Mouse (Mus musculus) midbrain, embryonic 13.5 days (tissue): Measurements from ENCODE around the gene Rreb1. TPM values are rescaled to one million over a fixed set of nuclear protein-coding genes. Genes with fewer than 3 reads are reported as not detected.

Source experiments
- ATAC-seq: fragments of 200-750 bp; cut with Nextera tagmentation; 2 replicates; pipeline ENCODE4 v1.8.0; 2017; ENCODE audit warnings: mild to moderate bottlenecking, moderate TSS enrichment, moderate library complexity
- H3K27ac ChIP-seq: fragments of 300-500 bp; sonication (generic); 2 replicates; pipeline ENCODE4 v1.5.1; 2015; ENCODE audit warnings: inconsistent platforms, mild to moderate bottlenecking, moderate library complexity
- H3K27me3 ChIP-seq: fragments of 300-500 bp; sonication (generic); 2 replicates; pipeline ENCODE4 v1.6.1; 2015; ENCODE audit warnings: mild to moderate bottlenecking, inconsistent platforms
- H3K36me3 ChIP-seq: fragments of 300-500 bp; sonication (generic); 2 replicates; pipeline ENCODE4 v1.6.1; 2015; ENCODE audit warnings: mild to moderate bottlenecking, inconsistent platforms
- H3K4me1 ChIP-seq: fragments of 300-500 bp; sonication (generic); replicated peaks from 2 replicates; pipeline ENCODE4 v1.6.1; 2015; ENCODE audit warnings: inconsistent platforms
- H3K4me2 ChIP-seq: fragments of 300-500 bp; sonication (generic); replicated peaks from 2 replicates; pipeline ENCODE4 v1.6.1; 2015; ENCODE audit warnings: moderate library complexity, mild to moderate bottlenecking, inconsistent platforms
- H3K4me3 ChIP-seq: fragments of 300-500 bp; sonication (generic); replicated peaks from 2 replicates; pipeline ENCODE4 v1.5.1; 2015; ENCODE audit warnings: mild to moderate bottlenecking, inconsistent platforms
- H3K9ac ChIP-seq: fragments of 300-500 bp; sonication (generic); replicated peaks from 2 replicates; pipeline ENCODE4 v1.6.1; 2015; ENCODE audit warnings: mild to moderate bottlenecking, inconsistent platforms
- H3K9me3 ChIP-seq: fragments of 300-500 bp; sonication (generic); 2 replicates; pipeline ENCODE4 v1.6.1; 2016; ENCODE audit warnings: mild to moderate bottlenecking, inconsistent platforms
- WGBS: fragments of 180-500 bp; shearing (Covaris S2); methylation state at CpG from one replicate; pipeline ENCODE4 v1.1.7; 2015; 5-methylcytosine and 5-hydroxymethylcytosine counted together
- polyA plus RNA-seq: library from polyadenylated mRNA; unstranded; fragments of >200 nt; fragmentation: Nextera tagmentation; extraction: Ambion mirVana; gene quantifications from 2 replicates; pipeline ENCODE4 v1.2.1, GENCODE M21; 2015

Rreb1 gene
- 2.5 and 2.7 TPM in 2 replicates for polyA plus RNA-seq

DNA sequence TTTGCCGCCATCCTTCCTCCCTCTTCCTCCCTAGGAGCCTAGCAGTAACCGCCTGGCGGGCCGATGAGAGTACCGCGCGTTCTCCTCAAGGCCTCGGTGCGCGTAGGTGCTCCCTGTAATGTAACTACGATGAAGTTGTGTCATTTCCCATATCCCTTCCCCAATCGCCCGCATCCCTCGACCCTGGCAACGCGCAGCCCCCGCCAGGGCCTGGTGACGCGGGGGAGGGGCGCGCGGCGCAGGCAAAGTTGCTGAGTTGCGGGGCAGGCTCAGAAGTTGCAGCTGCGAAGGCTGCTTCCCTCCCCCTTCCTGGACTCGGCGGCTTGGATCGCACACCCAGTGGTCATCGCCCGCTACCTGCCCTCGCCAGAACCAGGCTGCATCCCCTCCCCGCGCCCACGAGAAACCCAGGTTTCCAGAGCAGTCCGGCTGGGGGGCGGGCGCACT lies at the start of gene Rreb1:
Gene Rreb1, plus strand, starts transcription at position 254 of the 447 bp plus-strand sequence.
- Histone ChIP-seq H3K27me3 (peaks cover 51% of the 10 kb centered on the region), H3K36me3 (no peaks in the 10 kb centered on the region), H3K9ac (peak within 1 kb of the TSS; percentile 46), H3K27ac (no peak within 1 kb of the TSS), H3K4me2 (peak within 1 kb of the TSS; percentile 100), H3K4me3 (peak within 1 kb of the TSS; percentile 57), H3K4me1 (peaks cover 19% of the 10 kb centered on the region), H3K9me3 (no peaks in the 10 kb centered on the region)
- ATAC-seq = peak; percentile 72
- WGBS = under 1% methylated on average over 37 of the region's 37 CpGs

GRCm38 (mm10) chr13:37728551-37728950 lies 49.6 kb upstream of the Rreb1 start:
- no peaks in the 10 kb centered on the region for H3K4me1 ChIP-seq
- H3K27ac ChIP-seq = no peak overlapping the region
- no peak overlapping the region for H3K4me3 ChIP-seq
- H3K36me3 ChIP-seq = no peaks in the 10 kb centered on the region
- H3K9ac ChIP-seq = no peak overlapping the region
- no peak for ATAC-seq
- no peak overlapping the region for H3K4me2 ChIP-seq
- 88% methylated on average over 7 of the region's 7 CpGs for WGBS
- H3K9me3 ChIP-seq = no peaks in the 10 kb centered on the region
- H3K27me3 ChIP-seq = no peaks in the 10 kb centered on the region

DNA sequence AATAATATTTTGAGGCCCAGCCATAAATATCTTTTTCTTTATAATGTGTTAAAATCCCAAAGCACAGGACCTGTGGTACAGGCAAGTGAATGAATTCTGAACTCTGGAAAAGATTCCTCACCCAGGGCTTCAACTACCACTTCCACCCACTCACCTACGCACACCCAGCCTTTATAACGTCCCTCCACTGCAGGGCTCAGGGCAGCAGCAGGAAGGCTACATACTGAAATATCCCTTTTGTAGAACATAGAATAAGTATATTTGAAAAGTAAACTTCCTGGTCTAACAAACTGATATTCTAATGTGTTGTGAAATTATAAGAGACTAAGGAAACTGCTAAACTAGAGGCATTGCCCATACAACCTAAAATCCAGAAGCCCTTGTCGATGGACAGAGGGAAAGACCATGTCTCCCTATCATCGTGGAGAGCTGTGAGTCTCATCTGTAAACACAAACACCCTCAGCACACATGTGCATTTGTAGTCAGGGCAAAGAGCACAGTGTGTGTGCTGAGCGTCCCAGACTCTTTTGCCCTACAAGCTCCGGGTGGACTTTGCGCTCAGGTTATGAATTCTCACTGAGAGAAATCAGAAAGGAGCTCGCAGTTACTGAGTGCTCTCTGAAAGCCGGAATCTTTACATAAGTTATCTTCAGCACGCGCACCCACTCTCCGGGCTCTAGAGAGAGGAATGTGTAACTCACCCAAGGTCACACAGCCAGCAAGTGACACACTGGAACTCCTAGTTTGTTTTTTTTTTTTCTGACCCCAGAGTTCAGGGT lies 46.1 kb upstream of the Rreb1 start:
- Histone ChIP-seq H3K4me1 (no peaks in the 10 kb centered on the region), H3K4me2 (no peak overlapping the region), H3K4me3 (no peak overlapping the region), H3K27me3 (no peaks in the 10 kb centered on the region), H3K36me3 (no peaks in the 10 kb centered on the region), H3K27ac (no peak overlapping the region), H3K9ac (no peak overlapping the region), H3K9me3 (no peaks in the 10 kb centered on the region)
- 89% methylated on average over 12 of the region's 12 CpGs for WGBS
- ATAC-seq = no peak

DNA sequence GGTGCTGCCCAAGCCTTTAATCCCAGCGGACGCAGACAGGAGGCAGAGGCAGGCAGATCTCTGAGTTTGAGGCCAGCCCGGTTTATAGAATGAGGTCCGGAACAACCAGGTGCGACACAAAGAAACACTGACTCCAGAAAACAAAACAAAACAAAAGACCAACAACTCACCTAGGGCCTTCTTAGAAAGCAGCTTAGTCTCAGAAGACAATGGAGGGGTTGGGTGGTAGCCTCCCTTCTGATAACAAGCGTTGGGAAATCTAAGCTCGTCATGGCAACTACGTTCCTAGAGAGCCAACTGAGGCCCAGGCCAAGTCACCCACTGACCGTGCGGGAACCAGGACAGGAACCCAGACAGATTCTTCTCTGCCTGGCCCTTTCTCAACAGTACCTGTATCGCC lies 43.7 kb upstream of the Rreb1 start:
- Histone ChIP-seq H3K27ac (no peak overlapping the region), H3K4me3 (no peak overlapping the region), H3K9ac (no peak overlapping the region), H3K4me2 (no peak overlapping the region), H3K4me1 (no peaks in the 10 kb centered on the region), H3K9me3 (no peaks in the 10 kb centered on the region), H3K36me3 (no peaks in the 10 kb centered on the region), H3K27me3 (no peaks in the 10 kb centered on the region)
- no peak for ATAC-seq
- 94% methylated on average over 11 of the region's 11 CpGs for WGBS

DNA sequence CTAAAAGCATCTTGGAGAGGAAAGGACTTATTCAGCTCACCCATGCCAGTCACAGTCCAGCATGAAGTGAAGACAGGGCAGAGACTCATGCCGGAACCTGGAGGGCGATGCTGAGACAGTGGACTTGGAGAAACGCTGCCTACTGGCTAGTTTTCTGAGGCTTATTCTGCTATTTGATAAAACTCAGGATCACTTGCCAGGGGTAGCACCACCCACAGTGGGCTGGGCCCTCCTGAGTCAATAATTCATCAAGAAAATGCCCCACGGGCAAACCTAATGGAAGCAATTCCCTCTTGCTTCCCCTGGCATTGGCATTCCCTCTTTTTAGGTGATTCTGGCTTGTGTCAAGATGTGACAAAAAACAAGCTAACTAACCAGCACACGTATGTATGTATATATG lies 38.1 kb upstream of the Rreb1 start:
- H3K4me1 ChIP-seq = no peaks in the 10 kb centered on the region
- 88% methylated on average over 5 of the region's 5 CpGs for WGBS
- no peak overlapping the region for H3K27ac ChIP-seq

GRCm38 (mm10) chr13:37740752-37741151 lies 37.4 kb upstream of the Rreb1 start:
- Histone ChIP-seq H3K27me3 (no peaks in the 10 kb centered on the region), H3K9ac (no peak overlapping the region), H3K9me3 (no peaks in the 10 kb centered on the region), H3K4me2 (no peak overlapping the region), H3K27ac (no peak overlapping the region), H3K4me3 (no peak overlapping the region), H3K36me3 (no peaks in the 10 kb centered on the region), H3K4me1 (no peaks in the 10 kb centered on the region)
- ATAC-seq = no peak
- WGBS = 80% methylated on average over 5 of the region's 5 CpGs

More for the DNA sequence above, 38.1 kb upstream of the Rreb1 start:
- Histone ChIP-seq H3K36me3 (no peaks in the 10 kb centered on the region), H3K4me3 (no peak overlapping the region), H3K27me3 (no peaks in the 10 kb centered on the region), H3K4me2 (no peak overlapping the region), H3K9me3 (no peaks in the 10 kb centered on the region), H3K9ac (no peak overlapping the region)
- no peak for ATAC-seq

DNA sequence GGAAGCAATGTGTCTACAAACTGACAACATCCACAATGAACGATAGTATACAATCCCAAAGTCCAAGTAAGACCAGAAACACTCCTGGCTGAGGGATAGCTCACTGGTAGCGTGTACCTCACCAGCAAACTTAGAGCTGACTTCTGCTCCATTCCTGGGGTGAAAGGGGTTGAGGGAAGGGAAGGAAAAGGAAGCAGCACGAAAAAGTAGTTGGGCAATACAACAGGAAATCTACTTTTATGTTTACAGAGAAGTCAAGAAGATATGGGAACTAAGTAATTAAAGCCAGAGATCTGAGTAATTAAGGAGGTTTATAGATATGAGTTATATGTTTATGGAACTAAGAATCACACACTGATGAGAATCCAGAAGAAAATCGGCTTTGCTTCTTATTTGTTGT lies 36.0 kb upstream of the Rreb1 start:
- H3K4me3 ChIP-seq = no peak overlapping the region
- no peak for ATAC-seq
- no peak overlapping the region for H3K27ac ChIP-seq
- H3K4me2 ChIP-seq = no peak overlapping the region
- WGBS = 91% methylated on average over 4 of the region's 4 CpGs
- H3K36me3 ChIP-seq = no peaks in the 10 kb centered on the region
- no peaks in the 10 kb centered on the region for H3K4me1 ChIP-seq
- H3K9ac ChIP-seq = no peak overlapping the region
- H3K9me3 ChIP-seq = no peaks in the 10 kb centered on the region
- 0 out of 2 replicates have a peak, but pooled peaks cover 2% of the 10 kb centered on the region for H3K27me3 ChIP-seq

GRCm38 (mm10) chr13:37747504-37747903 lies 30.7 kb upstream of the Rreb1 start:
- no peaks in the 10 kb centered on the region for H3K9me3 ChIP-seq
- WGBS = 67% methylated on average over 7 of the region's 7 CpGs
- H3K27ac ChIP-seq = no peak overlapping the region
- no peak overlapping the region for H3K4me3 ChIP-seq
- H3K9ac ChIP-seq = no peak overlapping the region
- ATAC-seq = no peak
- peaks cover 10% of the 10 kb centered on the region; the same call in 1 of the 2 replicates for H3K27me3 ChIP-seq
- no peaks in the 10 kb centered on the region for H3K36me3 ChIP-seq
- H3K4me1 ChIP-seq = peaks cover 9% of the 10 kb centered on the region
- no peak overlapping the region for H3K4me2 ChIP-seq

DNA sequence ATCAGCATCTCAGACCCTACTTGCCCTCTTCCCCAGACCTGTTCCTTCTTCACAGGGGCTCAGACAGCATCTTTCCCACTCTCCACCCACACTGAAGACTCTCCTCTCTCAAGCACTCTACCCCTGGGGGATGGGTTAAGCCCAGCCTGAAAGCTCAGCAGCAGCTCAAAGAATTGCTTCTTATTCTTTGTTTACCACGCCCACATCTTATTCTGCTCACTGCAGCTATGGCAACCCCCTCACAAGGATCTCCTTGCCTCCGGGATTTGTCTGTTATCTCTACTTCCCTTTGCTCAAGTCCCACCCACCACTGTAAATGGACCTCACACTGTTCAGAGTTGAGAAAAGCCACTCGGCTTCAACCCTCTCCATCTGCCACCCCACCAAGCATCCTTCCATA lies 28.7 kb upstream of the Rreb1 start:
- Histone ChIP-seq H3K9ac (no peak overlapping the region), H3K27ac (no peak overlapping the region), H3K4me1 (peaks cover 9% of the 10 kb centered on the region), H3K4me2 (no peak overlapping the region), H3K36me3 (no peaks in the 10 kb centered on the region), H3K9me3 (0 out of 2 replicates have a peak, but pooled peaks cover 2% of the 10 kb centered on the region), H3K27me3 (peaks cover 10% of the 10 kb centered on the region; the same call in 1 of the 2 replicates), H3K4me3 (no peak overlapping the region)
- 1% methylated on average over 3 of the region's 3 CpGs for WGBS
- ATAC-seq = peak; percentile 58

DNA sequence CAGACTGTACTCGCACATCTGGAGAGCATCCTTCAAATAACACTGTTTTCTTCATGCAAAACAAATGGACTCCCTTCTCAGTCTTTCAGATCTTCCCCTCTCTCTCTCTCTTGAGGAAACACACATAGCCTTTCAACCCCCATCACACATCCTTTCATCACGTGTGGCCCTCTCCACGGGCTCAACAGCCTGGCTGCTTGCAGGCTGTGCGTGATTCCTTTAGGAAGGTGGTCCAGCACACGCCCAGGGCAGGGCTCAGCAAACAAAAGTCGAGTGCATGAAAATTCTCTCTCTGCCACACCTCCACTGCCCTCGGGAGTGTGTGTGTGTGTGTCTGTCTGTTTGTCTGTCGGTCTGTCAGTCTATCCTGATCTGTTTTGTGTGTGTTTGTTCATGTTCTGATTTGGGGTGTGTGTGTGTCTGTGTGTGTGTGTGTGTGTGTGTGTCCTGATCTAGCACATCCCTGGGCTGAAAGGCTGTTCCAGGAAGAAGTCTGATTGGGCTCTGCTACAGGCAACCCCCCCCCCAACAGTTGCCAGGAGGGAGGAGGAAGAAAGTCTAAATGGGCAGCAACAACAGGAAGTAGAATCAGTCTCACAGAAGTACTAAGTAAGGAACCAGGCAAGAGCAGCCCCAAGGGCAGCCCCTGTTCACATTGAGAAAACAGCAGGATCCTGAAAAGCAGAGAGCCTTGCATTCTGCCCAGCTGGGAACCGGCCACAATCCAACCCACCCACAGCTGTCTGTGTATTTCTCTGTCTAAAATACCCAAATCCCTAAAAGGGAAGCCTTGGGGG lies 26.8 kb upstream of the Rreb1 start:
- WGBS = 59% methylated on average over 9 of the region's 9 CpGs

GRCm38 (mm10) chr13:37759341-37760012 lies 18.7 kb upstream of the Rreb1 start:
- no peak overlapping the region for H3K4me3 ChIP-seq
- no peak for ATAC-seq
- H3K9ac ChIP-seq = no peak overlapping the region
- WGBS = 86% methylated on average over 10 of the region's 10 CpGs
- 0 out of 2 replicates have a peak, but pooled peaks cover 3% of the 10 kb centered on the region for H3K9me3 ChIP-seq
- no peaks in the 10 kb centered on the region for H3K36me3 ChIP-seq
- peaks cover 63% of the 10 kb centered on the region for H3K27me3 ChIP-seq
- no peak overlapping the region for H3K27ac ChIP-seq
- peaks cover 18% of the 10 kb centered on the region for H3K4me1 ChIP-seq
- no peak overlapping the region for H3K4me2 ChIP-seq

More for the DNA sequence above, 26.8 kb upstream of the Rreb1 start:
- H3K36me3 ChIP-seq = no peaks in the 10 kb centered on the region
- H3K4me3 ChIP-seq = no peak overlapping the region
- no peak overlapping the region for H3K27ac ChIP-seq
- ATAC-seq = no peak
- H3K27me3 ChIP-seq = peaks cover 10% of the 10 kb centered on the region; the same call in 1 of the 2 replicates
- H3K9ac ChIP-seq = no peak overlapping the region
- peaks cover 9% of the 10 kb centered on the region for H3K4me1 ChIP-seq
- H3K4me2 ChIP-seq = no peak overlapping the region
- H3K9me3 ChIP-seq = 0 out of 2 replicates have a peak, but pooled peaks cover 4% of the 10 kb centered on the region

DNA sequence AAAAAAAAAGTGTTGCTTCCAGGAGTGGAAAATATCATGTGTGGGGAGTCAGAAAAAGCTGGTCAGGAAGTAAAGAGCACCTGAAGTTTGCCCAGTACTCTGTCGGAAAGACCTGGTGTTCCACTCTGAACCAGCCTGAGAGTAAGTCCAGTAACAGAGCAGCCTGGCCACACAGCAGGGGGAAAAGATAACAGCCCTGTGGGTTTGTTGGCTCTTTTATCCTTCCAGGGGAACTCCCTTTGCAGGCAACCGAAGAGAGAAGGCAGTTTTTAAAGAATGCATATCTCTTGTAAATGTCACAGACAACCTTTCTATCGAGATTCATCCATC lies 18.2 kb upstream of the Rreb1 start:
- Histone ChIP-seq H3K9ac (no peak overlapping the region), H3K9me3 (no peaks in the 10 kb centered on the region), H3K27ac (no peak overlapping the region), H3K27me3 (peaks cover 66% of the 10 kb centered on the region), H3K36me3 (no peaks in the 10 kb centered on the region), H3K4me3 (no peak overlapping the region), H3K4me1 (peaks cover 18% of the 10 kb centered on the region), H3K4me2 (no peak overlapping the region)
- WGBS = 21% methylated on average over 3 of the region's 3 CpGs
- no peak for ATAC-seq
